Mouse (Mus musculus): ENCODE measurements around the gene Bicc1. TPM values are rescaled to one million over a fixed set of nuclear protein-coding genes. Genes with fewer than 3 reads are reported as not detected.

Gene Bicc1
- polyA plus RNA-seq, 1 experiment from 2014 or later = 8.9 TPM

DNA sequence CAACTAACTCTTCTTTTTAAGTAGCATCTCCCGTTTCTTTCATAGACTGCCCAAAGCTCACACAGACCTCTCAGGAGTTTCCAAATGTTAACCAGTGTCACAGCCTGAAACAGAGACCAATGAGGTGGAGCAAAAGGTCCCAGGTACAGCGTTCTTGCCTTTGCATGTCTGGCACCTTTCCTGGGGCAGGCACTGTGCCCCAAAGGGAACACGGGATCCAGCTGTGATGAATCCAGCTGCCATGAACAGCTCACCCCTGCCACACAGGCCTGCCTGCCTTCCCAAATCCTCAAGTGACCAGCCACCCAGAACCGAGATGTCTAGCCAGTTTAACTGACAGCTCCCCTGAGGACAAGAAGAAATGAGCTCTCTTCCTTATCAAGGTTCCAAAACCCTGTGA lies 36.1 kb downstream of the Bicc1 start:
- no peaks in the 10 kb centered on the region for H3K27me3 ChIP-seq (replicated peaks; ENCODE audit: control insufficient read depth, insufficient read depth, low read length)
- ATAC-seq (replicated peaks; ENCODE audit: low FRiP score) (no peak), DNase-seq (ENCODE audit: low spot score) (no peak)
- H3K4me3 ChIP-seq (ENCODE audit: low read depth, low read length) = no peak overlapping the region
- no peak overlapping the region for H3K4me2 ChIP-seq
- no peaks in the 10 kb centered on the region for H3K9me3 ChIP-seq (ENCODE audit: control insufficient read depth, low read length)
- WGBS = 47% methylated on average over 4 of the region's 4 CpGs
- no peak overlapping the region for H3K27ac ChIP-seq (ENCODE audit: low read depth, low read length)
- no peak overlapping the region for H3K9ac ChIP-seq (ENCODE audit: low read depth, low read length)
- no peaks in the 10 kb centered on the region for H3K36me3 ChIP-seq (ENCODE audit: control insufficient read depth, insufficient read depth, low read length)
- no peaks in the 10 kb centered on the region for H3K4me1 ChIP-seq (replicated peaks; ENCODE audit: control insufficient read depth, insufficient read depth, low read length)

DNA sequence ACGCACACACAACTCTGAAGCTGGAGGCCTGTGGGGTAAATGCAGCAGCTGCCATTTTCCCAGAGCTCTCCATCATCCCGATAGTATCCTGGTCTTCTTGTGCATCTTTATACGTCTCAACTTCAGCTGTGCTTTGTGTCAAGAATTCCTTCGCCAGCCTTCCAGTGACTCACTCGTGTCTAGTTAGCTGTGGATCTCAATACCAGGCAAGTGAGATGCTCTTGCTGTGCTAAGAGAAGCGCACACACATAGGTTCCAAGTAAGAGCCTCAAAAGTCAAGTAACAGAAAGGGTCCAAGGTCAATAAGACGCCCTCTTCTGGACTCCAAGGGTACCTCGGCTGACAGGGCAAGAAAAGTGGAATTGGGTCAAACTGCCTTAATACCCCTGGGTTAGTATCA lies 37.0 kb downstream of the Bicc1 start:
- Histone ChIP-seq H3K36me3 (ENCODE audit: control insufficient read depth, insufficient read depth, low read length) (no peaks in the 10 kb centered on the region), H3K27me3 (replicated peaks; ENCODE audit: control insufficient read depth, insufficient read depth, low read length) (no peaks in the 10 kb centered on the region), H3K9me3 (ENCODE audit: control insufficient read depth, low read length) (no peaks in the 10 kb centered on the region), H3K4me2 (no peak overlapping the region), H3K9ac (ENCODE audit: low read depth, low read length) (no peak overlapping the region), H3K4me1 (replicated peaks; ENCODE audit: control insufficient read depth, insufficient read depth, low read length) (no peaks in the 10 kb centered on the region), H3K4me3 (ENCODE audit: low read depth, low read length) (no peak overlapping the region), H3K27ac (ENCODE audit: low read depth, low read length) (no peak overlapping the region)
- 74% methylated on average over 8 of the region's 8 CpGs for WGBS
- DNase-seq (ENCODE audit: low spot score) = no peak
- ATAC-seq (replicated peaks; ENCODE audit: low FRiP score) = no peak

DNA sequence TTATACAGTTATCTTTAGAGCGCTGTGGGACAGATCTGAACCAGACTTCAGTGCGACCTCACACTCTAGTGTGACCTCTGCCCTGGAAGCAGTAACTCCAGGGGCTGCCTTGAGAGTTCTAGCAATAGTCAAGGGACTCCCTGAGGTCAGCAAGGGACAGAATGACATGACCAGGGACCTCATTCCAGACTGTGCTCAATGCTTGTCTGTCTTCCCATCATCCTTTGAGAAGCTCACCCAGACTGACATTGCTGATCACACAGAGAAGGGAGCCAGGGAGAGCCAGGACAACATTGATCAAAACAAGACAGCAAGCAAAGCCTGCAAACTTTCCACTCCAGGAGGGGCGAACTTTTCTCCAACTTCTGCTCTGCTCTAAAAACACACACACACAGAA lies 38.7 kb downstream of the Bicc1 start:
- H3K4me1 ChIP-seq (replicated peaks; ENCODE audit: control insufficient read depth, insufficient read depth, low read length) = no peaks in the 10 kb centered on the region
- H3K4me3 ChIP-seq (ENCODE audit: low read depth, low read length) = no peak overlapping the region
- no peak for DNase-seq (ENCODE audit: low spot score)
- no peaks in the 10 kb centered on the region for H3K9me3 ChIP-seq (ENCODE audit: control insufficient read depth, low read length)
- no peak for ATAC-seq (replicated peaks; ENCODE audit: low FRiP score)
- H3K36me3 ChIP-seq (ENCODE audit: control insufficient read depth, insufficient read depth, low read length) = no peaks in the 10 kb centered on the region
- no peak overlapping the region for H3K27ac ChIP-seq (ENCODE audit: low read depth, low read length)
- no peak overlapping the region for H3K9ac ChIP-seq (ENCODE audit: low read depth, low read length)
- WGBS = 71% methylated on average over 3 of the region's 3 CpGs
- H3K27me3 ChIP-seq (replicated peaks; ENCODE audit: control insufficient read depth, insufficient read depth, low read length) = no peaks in the 10 kb centered on the region
- H3K4me2 ChIP-seq = no peak overlapping the region

DNA sequence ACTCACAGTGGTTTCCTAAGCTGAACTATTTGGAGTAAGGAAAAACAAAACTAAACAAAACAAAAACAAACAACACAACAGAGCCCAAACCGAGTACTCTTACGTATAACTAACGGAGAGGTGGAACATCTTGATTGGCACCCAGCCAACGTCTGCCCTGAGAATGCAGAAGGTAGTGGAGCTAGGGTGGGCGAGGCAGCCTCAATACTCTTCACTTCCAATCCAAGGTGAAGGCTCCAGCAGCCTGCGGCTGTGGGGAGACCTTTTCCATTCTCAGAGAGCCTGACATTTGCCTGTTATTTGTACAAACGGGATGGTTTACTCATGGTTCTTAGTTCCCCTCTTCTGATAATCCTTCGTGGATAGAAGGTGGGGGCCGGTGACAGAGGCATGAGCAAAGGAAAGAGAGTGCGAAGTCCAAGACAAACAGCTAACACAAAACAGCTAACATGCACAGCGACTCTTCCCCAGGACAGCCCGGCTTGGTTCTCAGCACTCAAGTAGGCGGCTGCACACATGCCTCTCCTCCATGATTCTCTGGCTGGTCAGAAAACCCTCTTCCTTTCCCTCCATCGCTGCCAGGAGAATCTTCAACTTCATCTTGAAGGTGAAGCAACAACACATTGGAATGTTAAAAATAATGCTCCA lies 39.3 kb downstream of the Bicc1 start:
- no peak for DNase-seq (ENCODE audit: low spot score)
- no peak overlapping the region for H3K9ac ChIP-seq (ENCODE audit: low read depth, low read length)
- H3K27me3 ChIP-seq (replicated peaks; ENCODE audit: control insufficient read depth, insufficient read depth, low read length) = no peaks in the 10 kb centered on the region
- no peak for ATAC-seq (replicated peaks; ENCODE audit: low FRiP score)
- H3K4me1 ChIP-seq (replicated peaks; ENCODE audit: control insufficient read depth, insufficient read depth, low read length) = no peaks in the 10 kb centered on the region
- no peak overlapping the region for H3K27ac ChIP-seq (ENCODE audit: low read depth, low read length)
- no peak overlapping the region for H3K4me2 ChIP-seq
- no peak overlapping the region for H3K4me3 ChIP-seq (ENCODE audit: low read depth, low read length)
- no peaks in the 10 kb centered on the region for H3K9me3 ChIP-seq (ENCODE audit: control insufficient read depth, low read length)
- 75% methylated on average over 14 of the region's 14 CpGs for WGBS
- no peaks in the 10 kb centered on the region for H3K36me3 ChIP-seq (ENCODE audit: control insufficient read depth, insufficient read depth, low read length)

DNA sequence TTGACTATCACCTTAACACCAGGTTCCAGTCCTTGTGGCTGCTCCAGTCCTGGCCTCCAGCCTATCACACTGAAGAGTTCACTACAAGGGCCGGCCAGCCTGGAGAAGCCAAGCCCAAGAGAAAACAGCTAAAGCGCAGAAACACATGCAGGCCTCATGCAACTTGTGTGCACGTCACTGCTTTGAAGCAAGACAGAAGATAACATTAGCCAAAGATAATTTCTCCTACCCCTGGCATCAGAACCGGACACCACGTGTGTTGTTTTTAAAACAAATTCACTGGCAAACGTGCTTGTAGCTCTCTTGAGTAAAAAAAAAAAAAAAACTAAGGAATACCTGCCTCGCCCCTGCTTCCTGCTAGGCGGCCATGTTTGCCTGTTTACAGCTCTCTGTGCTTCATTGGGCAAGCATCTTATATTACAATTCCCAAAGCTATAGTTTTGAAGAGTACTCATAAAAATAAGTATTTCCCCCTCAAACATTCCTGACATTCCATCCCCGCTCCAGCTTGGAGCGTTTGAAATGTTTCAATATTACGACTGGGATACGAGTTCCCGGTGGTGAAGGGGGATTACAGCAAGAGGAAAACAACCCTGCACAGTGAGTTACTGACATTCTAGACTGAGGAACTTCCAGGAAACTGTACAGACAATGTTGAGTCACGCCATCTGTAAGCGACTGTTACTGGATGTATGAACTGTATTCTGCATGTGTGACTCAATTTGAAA lies 40.2 kb downstream of the Bicc1 start:
- Histone ChIP-seq H3K27me3 (replicated peaks; ENCODE audit: control insufficient read depth, insufficient read depth, low read length) (no peaks in the 10 kb centered on the region), H3K27ac (ENCODE audit: low read depth, low read length) (no peak overlapping the region), H3K9ac (ENCODE audit: low read depth, low read length) (no peak overlapping the region), H3K4me1 (replicated peaks; ENCODE audit: control insufficient read depth, insufficient read depth, low read length) (no peaks in the 10 kb centered on the region), H3K4me3 (ENCODE audit: low read depth, low read length) (no peak overlapping the region), H3K4me2 (no peak overlapping the region), H3K36me3 (ENCODE audit: control insufficient read depth, insufficient read depth, low read length) (no peaks in the 10 kb centered on the region), H3K9me3 (ENCODE audit: control insufficient read depth, low read length) (no peaks in the 10 kb centered on the region)
- 69% methylated on average over 15 of the region's 15 CpGs for WGBS
- no peak for DNase-seq (ENCODE audit: low spot score)
- ATAC-seq (replicated peaks; ENCODE audit: low FRiP score) = no peak

DNA sequence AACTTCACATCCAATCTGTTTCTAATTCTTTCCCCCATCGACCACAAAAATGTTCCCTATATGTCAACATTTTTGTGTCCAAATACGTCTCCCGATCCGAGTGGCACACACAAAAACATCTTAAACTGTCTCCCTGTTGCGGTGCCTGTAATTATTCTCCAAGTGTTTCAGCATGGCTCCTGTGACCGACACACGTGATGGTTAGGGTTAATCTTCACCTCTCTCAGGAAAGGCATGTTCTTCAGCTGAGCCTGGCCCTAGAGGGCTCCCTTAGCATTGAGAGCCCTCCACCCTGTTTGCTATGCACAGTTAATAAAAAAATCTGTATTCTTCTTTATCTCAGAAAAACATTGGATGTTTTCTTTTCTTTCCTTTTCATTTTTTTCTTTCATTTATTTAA lies 41.7 kb downstream of the Bicc1 start:
- DNase-seq (ENCODE audit: low spot score) (no peak), ATAC-seq (replicated peaks; ENCODE audit: low FRiP score) (no peak)
- Histone ChIP-seq H3K36me3 (ENCODE audit: control insufficient read depth, insufficient read depth, low read length) (no peaks in the 10 kb centered on the region), H3K9me3 (ENCODE audit: control insufficient read depth, low read length) (no peaks in the 10 kb centered on the region), H3K27ac (ENCODE audit: low read depth, low read length) (no peak overlapping the region), H3K27me3 (replicated peaks; ENCODE audit: control insufficient read depth, insufficient read depth, low read length) (no peaks in the 10 kb centered on the region), H3K9ac (ENCODE audit: low read depth, low read length) (no peak overlapping the region), H3K4me2 (no peak overlapping the region), H3K4me3 (ENCODE audit: low read depth, low read length) (no peak overlapping the region), H3K4me1 (replicated peaks; ENCODE audit: control insufficient read depth, insufficient read depth, low read length) (no peaks in the 10 kb centered on the region)
- WGBS = 86% methylated on average over 7 of the region's 7 CpGs

DNA sequence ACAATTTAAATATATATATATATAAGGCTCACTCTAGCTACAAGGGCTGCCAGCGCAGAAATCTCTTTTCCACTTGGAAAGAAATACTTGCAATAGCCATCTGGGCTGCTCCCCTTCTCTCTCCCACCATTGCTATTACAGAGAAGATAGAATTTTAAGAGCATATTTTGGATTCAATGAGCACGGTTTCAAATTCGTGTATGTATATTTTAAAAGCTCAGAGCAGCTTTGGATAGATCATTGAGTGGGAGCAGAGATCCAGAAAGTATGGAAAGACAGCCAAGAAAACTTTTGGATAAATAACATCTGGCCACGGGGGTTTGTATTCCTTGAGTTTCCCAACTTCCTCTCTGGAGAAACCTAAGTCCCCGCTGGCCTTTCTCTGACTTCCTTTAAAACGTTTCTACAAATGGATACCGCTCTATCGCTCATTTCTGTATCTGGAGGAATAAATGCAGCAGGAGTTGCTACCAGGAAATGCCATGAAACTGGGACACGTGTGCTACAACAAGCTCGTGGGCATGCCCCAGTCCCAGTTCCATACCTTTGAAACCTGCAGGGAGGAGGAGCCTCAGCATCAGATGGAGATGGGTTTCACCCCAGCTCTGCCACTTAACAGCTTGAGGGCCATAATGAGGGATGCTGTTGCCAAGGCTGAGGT lies 45.1 kb downstream of the Bicc1 start:
- DNase-seq (ENCODE audit: low spot score) (no peak), ATAC-seq (replicated peaks; ENCODE audit: low FRiP score) (no peak)
- Histone ChIP-seq H3K9ac (ENCODE audit: low read depth, low read length) (no peak overlapping the region), H3K4me1 (replicated peaks; ENCODE audit: control insufficient read depth, insufficient read depth, low read length) (no peaks in the 10 kb centered on the region), H3K9me3 (ENCODE audit: control insufficient read depth, low read length) (no peaks in the 10 kb centered on the region), H3K36me3 (ENCODE audit: control insufficient read depth, insufficient read depth, low read length) (no peaks in the 10 kb centered on the region), H3K27me3 (replicated peaks; ENCODE audit: control insufficient read depth, insufficient read depth, low read length) (no peaks in the 10 kb centered on the region), H3K27ac (ENCODE audit: low read depth, low read length) (no peak overlapping the region), H3K4me3 (ENCODE audit: low read depth, low read length) (no peak overlapping the region), H3K4me2 (no peak overlapping the region)
- WGBS = 80% methylated on average over 10 of the region's 10 CpGs

DNA sequence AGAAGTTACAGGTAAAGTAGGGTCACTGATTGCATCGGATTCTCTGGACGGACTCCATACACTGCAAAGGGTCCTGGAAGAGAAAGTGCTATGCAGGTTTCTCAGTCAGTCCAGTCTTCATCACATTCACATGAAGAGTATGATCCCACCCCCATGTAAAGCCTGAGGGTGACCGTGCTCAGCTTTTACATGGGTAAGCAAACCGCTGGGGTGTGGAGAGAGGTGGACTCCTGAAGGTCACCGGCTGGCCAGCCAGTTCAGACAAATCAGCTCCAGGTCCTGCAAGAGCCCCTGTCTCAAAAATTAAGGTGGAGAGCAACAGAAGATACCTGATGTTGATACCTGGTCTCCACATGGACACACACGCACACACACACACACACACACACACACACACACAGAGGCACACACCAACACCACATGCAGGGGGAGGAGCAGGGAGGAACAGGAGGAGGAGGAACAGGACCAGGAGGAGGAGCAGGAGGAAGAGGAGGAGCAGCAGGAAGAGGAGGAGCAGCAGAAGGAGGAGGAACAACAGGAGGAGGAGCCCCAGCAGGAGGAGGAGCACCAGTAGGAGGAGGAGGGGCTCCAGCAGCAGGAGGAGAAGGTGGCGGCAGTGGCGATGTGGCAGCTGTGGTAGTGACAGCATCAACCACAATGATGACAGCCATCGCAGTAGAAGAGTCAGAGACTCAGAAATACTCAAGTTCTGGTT lies 52.9 kb downstream of the Bicc1 start:
- Histone ChIP-seq H3K27me3 (replicated peaks; ENCODE audit: control insufficient read depth, insufficient read depth, low read length) (no peaks in the 10 kb centered on the region), H3K9ac (ENCODE audit: low read depth, low read length) (no peak overlapping the region), H3K36me3 (ENCODE audit: control insufficient read depth, insufficient read depth, low read length) (no peaks in the 10 kb centered on the region), H3K4me3 (ENCODE audit: low read depth, low read length) (no peak overlapping the region), H3K4me2 (no peak overlapping the region), H3K27ac (ENCODE audit: low read depth, low read length) (no peak overlapping the region), H3K9me3 (ENCODE audit: control insufficient read depth, low read length) (no peaks in the 10 kb centered on the region; the same call in 1 of the 2 replicates), H3K4me1 (replicated peaks; ENCODE audit: control insufficient read depth, insufficient read depth, low read length) (no peaks in the 10 kb centered on the region)
- DNase-seq (ENCODE audit: low spot score) = no peak
- WGBS = 87% methylated on average over 9 of the region's 9 CpGs
- no peak for ATAC-seq (replicated peaks; ENCODE audit: low FRiP score)

All from liver, embryonic 11.5 days (tissue).